Mouse (Mus musculus): ENCODE data around the gene Ptprh.

Ptprh gene

GRCm38 (mm10) chr7:4503100-4503499 is 100.7 kb downstream of the Ptprh start:
- in situ Hi-C loops (cut with MboI, MseI): loop anchor here (25.0 kb wide), 1 partner anchor 1884 kb away; the partner anchor contains the start of genes Smim17 and Zfp28

- in situ Hi-C loops (cut with MboI, MseI): loop anchor here (25.0 kb wide), 1 partner anchor 1885 kb away; the partner anchor contains the start of genes Smim17 and Zfp28
These were observed 101.3 kb downstream of the Ptprh start for GRCm38 (mm10) chr7:4502421-4503090.

- in situ Hi-C loops (cut with MboI, MseI): loop anchor here (25.0 kb wide), 1 partner anchor 1886 kb away; the partner anchor contains the start of genes Smim17 and Zfp28
These were observed 102.1 kb downstream of the Ptprh start, which contains the start of gene Ppp1r12c for GRCm38 (mm10) chr7:4501558-4502397. Gene Ppp1r12c (minus strand): TSS chr7:4501680.

GRCm38 (mm10) chr7:4500892-4501471 is 102.9 kb downstream of the Ptprh start:
- in situ Hi-C loops (cut with MboI, MseI): loop anchor here (25.0 kb wide), 1 partner anchor 1886 kb away; the partner anchor contains the start of genes Smim17 and Zfp28

GRCm38 (mm10) chr7:4499034-4499433 is 104.8 kb downstream of the Ptprh start:
- in situ Hi-C loops (cut with MboI, MseI): no loop called here
